Mouse (Mus musculus) kidney, adult 9 months (tissue): Measurements from ENCODE around the gene Pcgf5.
"Not testable (repeated sequence)": the region's sequence is repeated elsewhere in the genome, so short reads cannot be mapped to it uniquely, and the experiment has no call there.

ENCODE experiments used
- DNase-seq: peaks from one replicate; pipeline ENCODE4 v3.0.0; 2022

The Pcgf5 gene

DNA sequence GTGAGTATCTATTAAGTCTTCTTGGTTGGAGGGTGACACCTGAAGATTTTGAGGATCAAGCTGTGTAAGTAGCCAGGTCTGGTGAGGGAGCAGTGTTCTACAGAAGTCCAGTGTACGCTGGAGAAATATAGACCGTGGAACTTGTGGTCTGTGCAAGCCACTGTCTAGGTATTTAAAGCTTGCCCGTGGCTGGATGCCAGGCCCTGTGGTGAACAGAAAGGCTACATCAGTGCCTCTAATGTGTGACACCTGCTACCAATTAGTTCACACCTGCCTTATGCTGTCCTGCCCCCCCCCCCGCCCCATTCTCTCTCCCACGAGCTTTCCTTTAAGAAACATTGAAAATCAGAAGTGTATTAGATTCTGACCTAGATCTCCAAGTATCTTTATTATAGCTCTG is 40.4 kb downstream of the Pcgf5 start:
- DNase-seq = no peak

DNA sequence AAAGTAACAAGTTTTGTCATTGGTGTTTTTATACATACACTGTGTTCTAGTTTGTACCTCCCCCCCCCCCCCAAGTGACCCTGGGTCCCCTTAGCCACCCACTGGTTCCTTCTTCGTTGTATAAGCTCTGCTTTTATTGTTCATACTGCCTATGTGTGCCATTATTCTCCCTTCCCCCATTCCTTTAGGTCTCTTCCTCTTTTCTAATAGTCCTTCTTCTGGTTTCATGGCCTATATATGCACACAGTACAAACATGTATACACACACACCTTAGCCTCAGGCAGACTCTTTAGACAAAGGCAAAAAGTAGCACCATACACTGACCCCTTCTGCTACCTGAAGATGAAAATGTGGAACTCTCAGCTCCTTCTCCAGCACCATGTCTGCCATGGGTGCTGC is 42.6 kb downstream of the Pcgf5 start:
- DNase-seq = no peak

DNA sequence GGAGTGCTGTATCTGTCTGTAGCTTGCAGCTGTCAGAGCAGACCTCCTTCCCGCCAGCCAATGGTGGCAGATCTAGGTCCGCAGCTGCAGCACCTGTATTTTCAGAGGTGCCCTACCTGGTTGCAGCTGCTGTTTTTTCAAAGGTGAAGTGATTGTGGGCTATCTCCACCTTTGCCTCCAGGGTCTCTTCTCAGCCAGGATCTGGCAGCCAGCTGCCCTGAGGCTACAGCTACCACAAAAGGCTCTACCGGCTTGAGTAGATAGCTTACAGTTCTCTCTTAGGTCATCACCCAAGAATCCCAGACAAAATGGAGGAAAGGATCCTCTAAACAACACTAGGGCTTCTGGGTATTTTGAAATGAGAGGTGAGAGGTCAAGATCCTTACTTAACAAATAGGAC is 50.4 kb downstream of the Pcgf5 start:
- DNase-seq = no peak

DNA sequence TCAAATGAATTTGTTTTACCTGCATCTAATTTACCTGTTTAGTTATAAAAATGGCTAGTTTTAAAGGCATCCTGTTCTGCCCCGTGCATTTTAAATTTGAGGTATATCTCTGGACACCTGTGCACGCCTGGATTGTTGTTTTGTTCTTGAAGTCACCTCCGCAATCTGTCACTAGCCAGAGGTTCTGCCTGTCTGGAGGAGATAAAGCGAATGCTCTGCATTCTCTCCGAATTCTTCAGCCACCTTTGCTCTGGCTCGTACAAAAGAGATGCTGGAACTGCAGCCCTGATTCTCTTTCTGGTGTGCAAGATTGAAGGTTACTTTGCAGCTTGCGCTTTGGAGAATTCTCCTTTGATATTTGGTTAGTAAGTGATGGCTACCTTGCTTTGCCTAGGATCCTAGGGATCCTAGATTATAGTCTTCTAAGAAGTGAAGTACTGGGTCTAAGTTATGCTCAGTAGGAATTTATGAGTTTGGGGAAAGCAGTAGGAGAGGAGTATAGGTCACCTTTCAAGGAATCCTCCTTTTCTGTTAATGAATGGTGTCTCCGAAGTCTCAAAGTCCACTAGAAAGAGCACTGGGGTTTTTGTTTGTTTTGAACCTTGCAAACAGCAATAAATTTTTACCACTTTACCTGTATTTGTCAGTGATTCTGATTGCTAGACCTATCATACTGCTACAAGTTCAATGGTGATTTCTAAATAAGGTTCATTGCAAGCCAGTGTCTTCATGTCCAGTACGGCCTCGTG is 60.4 kb downstream of the Pcgf5 start:
- DNase-seq = peak; percentile 72

DNA sequence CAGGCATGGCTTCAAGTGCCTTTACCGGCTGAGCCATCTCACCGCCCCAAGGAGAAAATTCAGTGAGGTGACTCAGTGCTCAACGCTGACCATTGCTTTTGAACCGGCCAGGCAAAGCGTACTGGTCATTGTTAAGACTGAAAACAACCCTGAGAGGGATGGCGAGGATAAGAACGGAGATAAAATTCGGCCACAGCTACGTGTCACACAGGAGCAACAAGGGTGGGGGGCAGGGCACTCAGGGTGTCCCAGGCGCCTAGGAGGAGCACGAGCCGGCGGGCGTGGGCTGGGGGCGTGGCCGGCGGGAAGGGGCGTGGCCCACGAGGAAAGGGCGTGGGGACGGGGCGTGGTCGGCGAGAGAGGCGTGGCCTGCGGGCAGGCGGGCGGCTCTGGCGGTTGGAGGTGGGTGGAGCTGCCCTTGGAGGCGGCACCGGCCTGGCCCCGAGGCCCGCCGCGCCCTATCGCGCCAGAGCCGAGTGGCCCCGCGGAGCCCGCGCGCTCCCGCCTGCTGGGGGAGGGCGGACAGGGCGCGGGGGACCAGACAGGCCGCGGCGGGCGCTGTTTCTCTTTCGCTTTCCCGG is 61.3 kb downstream of the Pcgf5 start:
- DNase-seq = peak; percentile 97

DNA sequence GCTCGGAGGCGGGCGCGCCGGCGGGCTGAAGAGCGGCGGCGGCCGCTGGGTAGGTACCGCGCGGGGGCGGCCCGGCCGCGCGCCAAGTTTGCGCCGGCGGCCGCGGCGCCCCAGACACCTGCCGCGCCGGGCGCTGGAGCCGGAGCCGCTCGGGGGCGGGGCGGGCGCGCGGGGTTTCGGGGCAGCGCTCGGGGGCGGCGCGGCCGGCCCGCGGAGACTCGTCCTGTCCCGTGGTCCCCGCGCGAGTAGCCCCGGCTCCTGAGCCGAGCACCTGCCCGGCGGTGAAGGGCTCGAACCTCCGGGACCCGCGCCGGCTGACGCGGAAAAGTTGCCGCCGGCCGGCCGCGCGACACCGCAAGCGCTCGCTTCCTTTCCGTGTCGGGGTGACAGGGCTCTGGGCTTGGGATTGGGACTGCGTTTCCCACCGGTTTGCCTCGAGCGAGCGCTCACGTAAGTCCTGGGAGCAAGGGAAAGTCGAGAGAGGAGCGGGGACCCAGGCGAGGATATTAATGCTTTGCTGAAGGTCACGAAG is 61.8 kb downstream of the Pcgf5 start:
- no peak for DNase-seq

DNA sequence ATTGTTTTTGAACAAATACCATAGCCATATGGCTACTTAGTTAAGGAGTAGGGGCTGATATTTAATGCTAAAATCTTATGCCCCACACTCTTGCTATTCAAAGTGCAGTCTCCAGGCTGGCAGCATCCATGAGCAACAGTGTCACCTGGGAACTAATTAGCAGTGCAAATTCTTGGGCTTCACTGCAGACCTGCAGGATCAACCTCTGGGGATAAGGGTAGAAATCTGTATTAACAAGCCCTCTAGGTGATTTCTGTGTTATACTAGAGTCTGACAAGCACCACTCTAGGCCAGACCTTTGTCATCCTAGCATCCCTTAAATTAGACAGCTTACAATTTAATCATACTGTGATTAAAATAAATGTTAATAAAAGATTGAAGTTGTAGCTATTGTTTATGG is 71.8 kb downstream of the Pcgf5 start:
- no peak for DNase-seq

DNA sequence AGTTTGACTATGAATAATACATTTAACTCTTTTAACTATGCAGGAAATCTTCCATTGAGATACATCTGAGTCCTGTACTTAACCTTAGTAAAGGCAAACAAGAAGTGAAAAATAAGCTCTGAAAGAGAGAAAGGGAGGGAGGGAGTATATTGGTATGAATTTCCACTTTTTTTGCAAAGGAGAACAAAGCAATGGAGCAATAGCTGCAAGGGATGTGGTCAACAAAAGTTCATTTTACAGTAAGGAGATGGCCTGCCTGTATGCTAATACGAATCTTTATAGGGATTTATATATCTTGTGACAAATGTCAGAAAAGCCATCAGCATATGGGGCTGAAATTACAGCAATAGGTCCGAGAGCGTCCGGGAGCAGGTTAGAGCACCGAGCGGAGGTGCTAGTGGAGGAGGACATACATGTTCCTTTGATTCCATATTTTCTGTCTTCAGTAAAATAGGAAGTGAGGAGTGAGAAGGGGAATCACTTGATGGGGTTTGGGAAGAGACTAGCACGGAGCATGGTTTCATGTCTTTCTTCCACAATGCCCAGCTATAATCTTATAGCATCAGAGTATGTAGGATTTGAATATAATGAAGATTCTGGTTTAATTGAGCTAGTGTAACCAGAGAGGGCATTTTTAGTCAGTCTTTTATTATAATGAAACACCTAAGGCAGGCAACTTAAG is 79.2 kb downstream of the Pcgf5 start:
- DNase-seq = no peak

DNA sequence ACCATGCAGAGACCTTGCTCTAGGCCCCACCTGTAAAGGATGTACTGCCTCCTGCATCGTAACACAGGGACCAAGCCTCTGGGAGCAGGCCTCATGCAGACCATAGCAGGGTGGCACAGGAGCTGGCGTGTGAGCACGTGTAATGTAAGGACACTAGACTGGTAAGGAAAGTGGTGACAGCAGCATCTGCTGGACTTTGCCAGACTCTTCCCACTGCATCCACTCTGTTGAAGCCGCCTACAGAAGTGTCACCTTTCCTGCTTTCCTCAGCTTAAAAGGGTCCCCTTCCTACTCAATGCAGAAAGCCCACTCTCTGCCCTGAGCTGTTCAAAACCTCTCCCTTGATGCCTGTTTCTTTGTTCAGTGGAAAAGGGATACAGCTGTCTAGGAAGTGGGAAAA is 80.0 kb downstream of the Pcgf5 start:
- DNase-seq = no peak

DNA sequence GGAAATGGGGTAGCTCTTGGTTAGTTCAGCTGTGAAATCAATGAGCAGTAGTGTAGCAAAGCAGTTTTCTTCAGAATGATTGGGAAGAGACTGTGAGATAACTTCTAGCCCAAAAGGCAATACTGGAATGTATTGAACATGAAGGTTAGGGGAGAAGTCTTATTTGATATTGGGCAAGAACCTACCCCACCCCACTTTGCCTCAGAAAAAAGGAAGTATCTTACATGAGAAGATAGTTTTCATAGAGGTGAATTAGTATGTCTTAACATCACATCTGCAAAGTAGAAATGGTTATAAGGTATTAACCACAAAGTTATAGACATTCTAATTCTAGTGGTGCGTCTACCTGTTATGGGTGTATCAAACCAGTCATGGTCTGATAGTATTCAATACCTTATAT is 81.2 kb downstream of the Pcgf5 start:
- DNase-seq = no peak

DNA sequence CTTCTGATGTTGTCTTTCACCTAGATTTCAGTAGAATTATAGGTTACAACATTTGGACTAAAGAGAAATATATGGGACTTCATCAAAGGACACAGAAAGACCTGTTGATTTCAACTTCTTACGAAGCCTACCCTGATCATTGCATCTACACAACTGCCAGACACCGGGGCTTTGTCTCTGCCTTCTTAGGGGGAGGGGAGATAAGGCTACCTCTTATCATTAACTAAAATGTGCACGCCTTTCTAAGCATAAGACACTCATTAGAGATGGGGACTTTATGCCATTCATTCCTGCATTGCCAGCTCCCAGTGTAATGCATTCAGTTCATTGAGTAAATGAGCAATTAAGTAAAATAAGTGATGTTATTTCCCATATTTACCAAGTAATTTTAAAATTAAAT is 85.1 kb downstream of the Pcgf5 start:
- DNase-seq = no peak

DNA sequence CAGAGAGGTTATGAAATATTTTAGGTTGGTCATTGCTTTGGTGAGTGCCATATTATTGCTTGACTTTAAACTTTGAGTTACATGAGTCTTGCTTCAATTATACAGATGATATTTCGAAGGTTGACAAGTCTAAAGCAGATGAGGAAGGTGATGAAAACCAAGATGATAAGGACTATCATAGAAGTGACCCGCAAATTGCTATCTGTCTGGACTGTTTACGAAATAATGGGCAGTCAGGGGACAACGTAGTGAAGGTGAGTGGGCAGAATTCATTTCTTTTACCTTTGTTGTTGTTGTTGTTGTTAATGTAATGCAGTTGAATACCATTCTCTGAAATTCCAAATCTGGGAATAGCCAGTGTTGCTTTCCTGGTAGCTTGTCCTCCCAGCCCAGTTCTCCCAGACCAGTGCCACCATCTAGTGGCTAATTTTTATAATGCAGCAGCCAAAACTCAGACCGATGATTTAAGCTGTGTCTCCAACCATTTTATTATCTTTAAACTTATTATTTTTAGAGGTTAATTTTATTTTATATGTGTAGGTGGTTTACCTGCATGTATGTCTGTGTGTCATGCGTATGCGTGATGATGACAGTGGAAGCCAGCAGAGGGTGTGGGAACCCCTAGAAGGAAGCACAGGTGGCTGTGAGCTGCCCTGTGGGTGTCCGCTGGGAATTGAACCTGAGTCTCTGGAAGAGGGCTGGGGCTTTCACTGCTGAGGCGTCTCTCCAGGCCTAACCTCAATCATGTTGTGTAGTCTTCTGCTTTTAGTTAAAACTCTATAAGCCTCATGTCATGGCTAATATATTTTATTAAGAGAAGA is 92.0 kb downstream of the Pcgf5 start:
- DNase-seq = peak; percentile 42

DNA sequence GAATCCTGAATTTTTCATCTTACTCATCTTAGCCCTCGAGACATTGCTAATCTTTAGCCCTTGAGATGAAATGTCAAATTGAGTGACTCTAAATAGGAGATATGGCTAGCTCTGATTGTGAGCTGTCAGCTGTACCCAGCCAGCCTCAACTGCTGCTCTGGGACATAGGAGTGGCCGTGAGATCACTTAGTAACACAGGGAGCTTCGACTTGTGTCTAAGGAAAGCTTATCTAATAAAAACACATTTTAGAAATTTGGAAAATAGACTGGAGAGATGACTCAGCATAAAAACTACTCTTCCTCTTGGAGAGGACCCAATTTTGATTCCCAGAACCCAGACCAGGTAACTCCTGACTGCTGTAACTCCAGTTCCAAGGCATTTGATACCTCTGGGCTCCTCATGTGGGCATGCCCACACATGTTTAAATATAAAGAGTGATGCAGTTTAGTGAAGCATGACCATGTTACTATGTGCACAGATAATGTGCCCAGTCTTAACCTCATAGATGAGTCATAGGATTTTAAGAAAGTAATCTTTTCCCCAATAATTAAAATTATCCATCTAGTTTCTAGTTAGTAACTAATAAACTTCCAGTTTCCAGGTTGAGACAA is 103.0 kb downstream of the Pcgf5 start:
- no peak for DNase-seq

DNA sequence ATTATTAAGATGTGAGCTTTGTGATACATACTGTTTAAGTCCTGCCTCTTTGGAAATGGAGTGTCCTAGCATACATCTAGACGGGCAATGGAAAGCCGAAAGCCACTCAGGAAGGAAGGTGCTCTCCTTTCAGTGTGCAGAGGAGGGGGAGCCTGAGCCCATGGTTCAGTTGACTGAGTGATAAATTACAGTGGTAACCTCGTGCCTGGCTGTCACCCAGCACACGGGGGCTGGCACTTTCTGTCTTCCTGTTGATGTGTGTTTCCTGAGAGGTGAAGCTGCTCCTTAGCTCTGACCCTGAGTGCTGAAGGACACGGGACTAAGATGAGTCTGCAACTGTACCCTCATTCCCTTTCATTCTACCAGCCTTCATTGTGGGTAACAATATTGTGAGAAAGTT is 103.6 kb downstream of the Pcgf5 start:
- DNase-seq = no peak

DNA sequence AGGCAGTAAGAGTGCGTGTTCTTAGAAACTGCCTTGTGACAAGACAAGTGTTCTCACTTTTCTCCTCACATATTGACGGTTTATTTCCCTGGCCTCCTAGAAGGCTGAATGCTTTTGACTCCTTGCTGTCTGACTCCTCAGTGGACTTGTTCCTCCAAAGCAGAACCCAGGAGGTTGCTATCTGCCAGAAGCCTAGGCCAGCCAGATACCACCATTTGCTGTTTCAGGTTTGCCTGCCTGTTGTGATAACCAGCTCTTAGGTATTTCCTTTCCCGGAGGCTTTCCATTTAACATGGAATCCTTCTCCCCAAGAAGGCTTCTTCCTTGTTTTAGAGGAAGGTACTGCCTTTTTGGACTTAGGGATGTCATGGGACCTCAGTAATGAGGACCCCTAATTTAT is 104.1 kb downstream of the Pcgf5 start:
- DNase-seq = not testable (repeated sequence)

DNA sequence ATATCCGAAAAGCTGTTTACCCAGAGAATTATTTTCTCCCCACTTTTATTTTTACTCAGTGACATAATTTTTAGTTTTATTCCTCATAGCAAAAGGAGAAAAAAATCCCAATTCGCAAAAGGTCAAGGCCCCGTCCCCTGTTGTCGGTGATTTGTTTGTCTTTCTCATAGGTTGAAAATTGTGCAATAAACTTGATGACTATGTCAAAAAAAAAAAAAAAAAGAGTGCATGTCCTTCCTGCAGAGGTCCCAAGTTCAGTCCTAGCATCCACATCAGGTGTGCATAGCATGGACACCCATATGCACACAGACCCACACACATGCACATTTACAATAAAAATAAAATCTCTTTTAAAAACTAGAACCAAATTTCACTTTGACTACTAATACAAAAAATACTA is 105.3 kb downstream of the Pcgf5 start:
- DNase-seq = no peak

DNA sequence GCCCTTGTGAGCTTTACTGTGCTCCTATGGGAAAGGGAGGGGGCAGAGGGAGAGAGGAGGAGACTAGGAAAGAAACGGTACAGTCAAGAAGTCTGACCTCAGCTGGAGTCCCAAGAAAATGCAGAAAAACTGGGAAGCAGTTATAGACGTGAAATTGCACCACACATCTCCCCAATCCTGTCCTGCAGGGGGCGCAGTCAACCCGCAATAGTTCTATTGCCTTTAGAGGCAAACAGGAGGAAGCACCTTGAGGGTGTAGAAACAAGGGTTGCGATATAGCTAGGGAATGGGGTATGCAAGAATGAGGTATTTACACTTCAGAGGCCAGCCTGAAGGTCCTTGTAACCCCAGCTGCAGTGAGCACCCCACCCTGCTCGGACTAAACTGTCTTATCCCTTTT is 122.0 kb downstream of the Pcgf5 start:
- DNase-seq = peak; percentile 68

DNA sequence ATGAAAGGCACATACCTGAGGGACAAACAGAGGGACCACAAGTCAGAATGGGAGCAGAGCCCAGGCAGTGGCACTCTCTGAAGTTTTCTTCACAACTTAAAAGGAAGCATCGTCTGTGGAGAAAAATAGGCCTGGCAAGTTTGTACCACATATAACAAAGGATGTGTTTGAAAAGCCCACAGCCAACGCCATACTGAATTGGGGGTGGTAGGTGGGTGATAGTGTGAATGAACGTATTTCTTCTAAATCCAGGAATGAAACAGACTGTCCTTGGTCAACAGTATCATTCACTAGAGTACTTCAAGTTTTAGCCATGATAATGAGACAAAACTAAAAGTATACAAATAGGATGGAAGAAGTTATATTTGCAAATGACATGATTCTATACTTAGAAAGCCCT is 123.2 kb downstream of the Pcgf5 start:
- no peak for DNase-seq

DNA sequence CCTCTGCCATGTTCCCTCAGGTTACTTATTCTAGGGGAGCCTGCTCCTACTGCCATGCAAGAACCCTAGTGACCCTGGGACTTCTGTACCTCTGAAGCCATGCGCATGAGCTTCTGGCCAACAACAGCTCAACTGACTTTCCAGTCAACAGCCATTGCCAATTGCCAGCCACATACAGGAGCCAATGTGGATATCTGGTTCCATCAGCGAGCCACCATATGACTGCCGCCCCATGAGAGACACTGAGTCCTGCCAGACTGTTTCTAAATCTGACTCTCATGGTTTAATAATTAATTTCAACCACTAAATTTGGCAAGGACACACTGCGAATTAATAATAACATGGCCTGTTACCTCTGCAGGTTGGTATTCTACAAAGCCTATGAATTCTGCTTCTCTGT is 128.5 kb downstream of the Pcgf5 start:
- peak; percentile 31 for DNase-seq

DNA sequence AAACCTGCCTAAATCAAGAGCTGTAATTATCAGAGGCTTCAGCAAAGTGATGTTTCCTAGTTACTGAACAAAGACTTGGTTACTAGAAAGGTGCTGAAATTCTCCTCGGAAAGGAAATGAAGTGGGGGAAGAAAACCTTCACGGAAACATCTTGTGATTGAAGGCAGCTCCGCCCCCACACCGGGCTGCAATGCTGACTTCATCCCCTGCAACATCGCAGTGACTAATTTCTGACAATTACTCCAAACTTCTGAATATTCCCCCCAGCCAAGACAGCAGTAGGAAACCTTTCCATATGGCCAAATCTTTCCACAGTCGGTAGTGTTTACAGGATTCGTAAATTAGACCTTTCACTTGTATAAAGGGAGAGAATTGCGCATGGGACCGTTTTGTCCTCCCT is 129.0 kb downstream of the Pcgf5 start:
- no peak for DNase-seq

DNA sequence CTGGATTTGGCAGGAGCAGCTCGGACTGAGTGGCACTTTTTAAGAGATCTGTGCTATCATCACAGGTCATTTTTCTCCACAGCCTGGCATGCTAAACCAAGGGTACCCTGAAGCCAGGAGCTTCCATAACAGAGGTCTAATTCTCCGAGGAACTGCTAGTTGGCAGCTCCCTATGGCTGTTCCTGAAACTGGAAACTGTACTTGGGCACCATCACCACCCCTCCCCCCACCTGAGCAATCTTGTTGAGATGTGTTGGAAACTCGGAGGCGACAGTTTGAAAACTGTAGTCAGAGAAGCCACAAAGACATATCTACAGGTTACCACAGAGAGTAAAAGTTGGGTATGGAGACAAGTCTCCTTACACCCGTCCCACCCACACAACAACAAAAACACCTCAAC is 129.6 kb downstream of the Pcgf5 start:
- DNase-seq = no peak

DNA sequence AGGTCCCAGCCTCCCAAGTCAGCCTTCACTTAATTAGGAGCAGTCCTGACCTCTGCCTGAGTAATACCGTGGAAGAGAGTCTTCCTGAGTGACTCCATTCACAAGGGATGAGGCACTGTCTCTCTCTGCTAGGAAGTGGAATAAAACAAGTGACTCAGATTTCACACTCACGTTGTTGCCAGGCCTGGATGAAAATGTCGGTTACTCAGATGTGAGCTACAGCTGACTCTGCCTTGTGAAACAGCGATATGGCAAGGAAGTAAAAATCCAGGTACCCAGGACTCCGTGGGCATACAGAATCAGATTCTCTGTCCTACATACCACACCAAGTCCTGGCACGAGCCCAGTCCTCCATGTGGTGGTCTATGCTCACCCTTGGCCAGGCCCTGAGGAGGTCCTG is 142.8 kb downstream of the Pcgf5 start:
- DNase-seq = no peak

DNA sequence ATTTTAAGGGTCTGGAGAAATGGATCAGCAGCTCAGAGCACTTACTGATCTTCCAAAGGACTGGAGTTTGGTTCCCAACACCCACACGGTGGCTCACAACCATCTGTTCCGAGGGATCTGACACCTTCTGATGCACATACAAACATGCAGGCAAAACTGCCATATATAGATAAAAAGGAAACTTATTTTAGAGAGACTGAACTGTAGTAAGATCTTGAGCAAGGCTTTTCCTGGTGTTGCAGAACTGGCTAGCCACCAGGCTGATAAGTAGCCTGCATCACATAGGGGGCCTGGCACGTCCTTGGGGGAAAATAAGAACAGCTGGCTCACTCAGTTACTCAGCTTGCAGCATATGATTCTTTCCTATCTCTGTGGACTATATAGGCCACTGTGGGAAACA is 147.4 kb downstream of the Pcgf5 start:
- DNase-seq = no peak
